Mouse (Mus musculus) Patski (cell line): ENCODE data around the gene Cers6. TPM values are rescaled to one million over a fixed set of nuclear protein-coding genes. Genes with fewer than 3 reads are reported as not detected.

Experiments
- ATAC-seq: fragments of 100-300 bp; one replicate; pipeline ENCODE4 v1.8.0; 2021
- CTCF ChIA-PET: fragments of 350-600 bp; sonication (Branson Sonifier 250); formaldehyde crosslinking; loops from one replicate; lab custom pipeline; 2022; ENCODE audit warnings: inconsistent platforms; lab: Charles Lee
- POLR2A ChIA-PET: fragments of 350-600 bp; sonication (Branson Sonifier 250); formaldehyde crosslinking; loops from one replicate; lab custom pipeline; 2022; ENCODE audit warnings: antibody characterized with exemption, inconsistent platforms; lab: Charles Lee
- DNase-seq: peaks from one replicate; pipeline ENCODE4 v3.0.0-alpha.2; 2011; ENCODE audit warnings: low read depth, low spot score
- H3K27me3 ChIP-seq: fragments of 371-371 bp; one replicate; pipeline ENCODE4 v1.5.1; 2021
- CTCF ChIP-seq: fragments of 100-300 bp; IDR thresholded peaks from one replicate; pipeline ENCODE4 v1.5.1; 2021
- in situ Hi-C: fragments of 300-500 bp; cut with MboI; formaldehyde crosslinking; loops from 3 replicates; pipeline ENCODE4 v1.11.1; 2018; ENCODE audit warnings: low pct_unique_long_range_greater_than_20kb, mixed read lengths
- polyA plus RNA-seq: library from polyadenylated mRNA; unstranded; gene quantifications from one replicate; pipeline ENCODE4 v1.2.3, GENCODE M21; 2021

Cers6 gene
- polyA plus RNA-seq, 1 experiment from 2014 or later, result 24.8 TPM

GRCm38 (mm10) chr2:69011860-69012259, 150.6 kb downstream of the Cers6 start:
- DNase-seq (no peak), ATAC-seq (no peak)
- ChIA-PET POLR2A (no interaction called here), CTCF (interaction anchor here (1.2 to 1.5 kb wide), 2 partner anchors 19 to 32 kb away, joined by 3 to 4 read pairs; no protein-coding TSS in a partner anchor)
- no peak for TF ChIP-seq CTCF
- in situ Hi-C loops, result no loop called here
- no peaks in the 10 kb centered on the region for H3K27me3 ChIP-seq

- no peak for ATAC-seq
- CTCF ChIA-PET, result no interaction called here
- DNase-seq, result no peak
- POLR2A ChIA-PET, result interaction anchor here (0.6 kb wide), 1 partner anchor 82 kb away, joined by 4 read pairs; no protein-coding TSS in a partner anchor
- TF ChIP-seq CTCF, result no peak
- in situ Hi-C loops, result no loop called here
- H3K27me3 ChIP-seq, result no peaks in the 10 kb centered on the region
Measured at GRCm38 (mm10) chr2:69014241-69014640, 153.0 kb downstream of the Cers6 start.

- H3K27me3 ChIP-seq, result no peaks in the 10 kb centered on the region
- in situ Hi-C loops, result no loop called here
- no peak for ATAC-seq
- POLR2A ChIA-PET, result no interaction called here
- no peak for TF ChIP-seq CTCF
- CTCF ChIA-PET, result no interaction called here
- DNase-seq, result no peak
Measured at GRCm38 (mm10) chr2:69015172-69015724, 154.0 kb downstream of the Cers6 start.

GRCm38 (mm10) chr2:69015822-69016221, 154.6 kb downstream of the Cers6 start:
- POLR2A ChIA-PET, result no interaction called here
- no peak for TF ChIP-seq CTCF
- in situ Hi-C loops, result no loop called here
- CTCF ChIA-PET, result no interaction called here
- H3K27me3 ChIP-seq, result no peaks in the 10 kb centered on the region
- ATAC-seq (no peak), DNase-seq (no peak)

DNA sequence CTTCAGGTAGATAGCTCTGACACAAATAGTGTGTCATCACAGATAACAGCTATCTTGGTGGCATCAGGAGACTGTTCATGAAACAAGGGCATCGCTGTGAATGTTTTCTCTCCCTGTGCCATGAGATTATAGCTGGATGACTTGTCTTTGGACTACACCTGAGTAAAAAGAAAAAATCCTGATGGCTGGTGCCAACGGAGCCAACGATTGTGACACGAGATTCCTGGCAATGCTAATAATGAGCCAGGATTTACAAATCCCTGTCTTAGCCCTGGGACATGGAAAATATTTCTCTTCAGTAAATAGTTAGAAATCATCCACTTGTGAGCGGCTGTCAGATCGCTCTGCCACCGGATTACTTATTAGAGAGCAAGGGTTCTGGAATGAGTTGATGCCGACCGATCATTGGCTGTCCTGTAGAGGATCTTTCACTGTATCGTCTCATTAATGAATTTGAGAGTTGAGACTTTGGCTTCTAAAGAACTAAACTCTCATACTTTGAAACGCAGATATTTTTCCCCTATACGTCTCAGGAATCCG, 157.9 kb downstream of the Cers6 start:
- ATAC-seq (no peak), DNase-seq (no peak)
- H3K27me3 ChIP-seq, result no peaks in the 10 kb centered on the region
- ChIA-PET CTCF (interaction anchor here (1.1 kb wide), 1 partner anchor 13 kb away, joined by 4 read pairs; no protein-coding TSS in a partner anchor), POLR2A (no interaction called here)
- TF ChIP-seq CTCF, result no peak
- in situ Hi-C loops, result no loop called here

- no peaks in the 10 kb centered on the region for H3K27me3 ChIP-seq
- TF ChIP-seq CTCF, result no peak
- no peak for DNase-seq
- in situ Hi-C loops, result no loop called here
- ATAC-seq, result no peak
- POLR2A ChIA-PET, result no interaction called here
- CTCF ChIA-PET, result interaction anchor here (1.1 to 1.3 kb wide), 3 partner anchors 10 to 15 kb away, joined by 3 to 4 read pairs (median 3); no protein-coding TSS in a partner anchor
Measured at GRCm38 (mm10) chr2:69019821-69020489, 158.7 kb downstream of the Cers6 start.

- ChIA-PET POLR2A (no interaction called here), CTCF (interaction anchor here (1.1 to 1.3 kb wide), 2 partner anchors 9 to 15 kb away, joined by 3 read pairs; no protein-coding TSS in a partner anchor)
- ATAC-seq, result no peak
- in situ Hi-C loops, result no loop called here
- DNase-seq, result no peak
- H3K27me3 ChIP-seq, result no peaks in the 10 kb centered on the region
- TF ChIP-seq CTCF, result no peak
Measured at GRCm38 (mm10) chr2:69020636-69021310, 159.5 kb downstream of the Cers6 start.

DNA sequence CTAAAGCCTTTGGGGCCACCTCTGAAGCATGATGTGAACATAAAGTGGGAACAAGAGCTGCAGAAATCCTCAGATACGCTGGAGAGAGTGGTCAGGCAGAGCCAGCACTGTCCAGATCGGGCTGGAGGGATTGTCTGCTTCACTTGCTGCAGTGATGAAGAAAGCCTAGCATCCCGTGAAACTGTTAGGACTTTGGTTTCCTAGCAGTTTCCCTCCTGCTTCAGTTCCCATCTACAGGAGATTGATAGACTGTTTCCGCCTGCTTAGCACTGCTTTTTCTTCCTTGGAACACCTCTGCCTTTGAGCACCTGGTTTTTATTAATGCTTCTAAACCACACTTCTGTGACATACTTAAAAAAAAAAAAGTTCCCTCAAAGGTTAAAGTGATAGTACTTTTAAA, 160.3 kb downstream of the Cers6 start:
- ATAC-seq (no peak), DNase-seq (no peak)
- no peaks in the 10 kb centered on the region for H3K27me3 ChIP-seq
- TF ChIP-seq CTCF, result no peak
- in situ Hi-C loops, result no loop called here
- POLR2A ChIA-PET, result no interaction called here
- CTCF ChIA-PET, result interaction anchor here (1.7 kb wide), 1 partner anchor 22 kb away, joined by 5 read pairs; no protein-coding TSS in a partner anchor

- no peaks in the 10 kb centered on the region for H3K27me3 ChIP-seq
- POLR2A ChIA-PET, result no interaction called here
- in situ Hi-C loops, result no loop called here
- CTCF ChIA-PET, result interaction anchor here (0.9 kb wide), 1 partner anchor 12 kb away, joined by 3 read pairs; no protein-coding TSS in a partner anchor
- DNase-seq (no peak), ATAC-seq (no peak)
- no peak for TF ChIP-seq CTCF
Measured at GRCm38 (mm10) chr2:69024856-69025255, 163.6 kb downstream of the Cers6 start.

GRCm38 (mm10) chr2:69032562-69032961, 171.3 kb downstream of the Cers6 start:
- ChIA-PET POLR2A (no interaction called here), CTCF (interaction anchor here (1.0 kb wide), 1 partner anchor 27 kb away, joined by 3 read pairs; no protein-coding TSS in a partner anchor)
- DNase-seq, result no peak
- TF ChIP-seq CTCF, result no peak
- in situ Hi-C loops, result no loop called here
- no peaks in the 10 kb centered on the region for H3K27me3 ChIP-seq
- ATAC-seq, result no peak
